Mouse (Mus musculus) CD4-positive naive resting alpha-beta T cell, adult 57 days (primary cell): ENCODE measurements around the gene Dcp1a. TPM values are rescaled to one million over a fixed set of nuclear protein-coding genes. Genes with fewer than 3 reads are reported as not detected.

Source experiments
- total RNA-seq: library from RNA; stranded (reverse); gene quantifications from one replicate; pipeline ENCODE4 v1.2.4, GENCODE M21; 2023

Gene Dcp1a
- 63.3 TPM for total RNA-seq

GRCm38 (mm10) chr14:30479361-30479948 lies at the start of gene Dcp1a:
Gene Dcp1a, plus strand, starts transcription at chr14:30479535.

GRCm38 (mm10) chr14:30491342-30491741 lies 12.0 kb downstream of the Dcp1a start, which contains the start of gene Cacna1d:
Gene Cacna1d, minus strand, starts transcription at chr14:30491455.

GRCm38 (mm10) chr14:30548131-30548720 lies 68.9 kb downstream of the Dcp1a start, which contains the start of gene Tkt:
Gene Tkt, plus strand, starts transcription at chr14:30548359.

Other genes with a start within 250 kb of the Dcp1a start
- gene Cacna1d, start 11.9 kb downstream of the Dcp1a start, total RNA-seq, result 1.2 TPM
- gene Tkt, start 68.8 kb downstream of the Dcp1a start, total RNA-seq, result 160 TPM
- gene Prkcd, start 146.7 kb downstream of the Dcp1a start, total RNA-seq, result 120 TPM
- 11.2 TPM for gene Rft1, start 174.8 kb downstream of the Dcp1a start, total RNA-seq
- gene Sfmbt1, start 235.3 kb downstream of the Dcp1a start, total RNA-seq, result 10.4 TPM